Mouse (Mus musculus) liver, adult 2 months (tissue): Measurements from ENCODE around the gene Olfr1174-ps.

Experiments used
- CTCF ChIP-seq: fragments of 200-500 bp; IDR thresholded peaks from 2 replicates; pipeline ENCODE4 v1.5.1; 2011; ENCODE audit warnings: low read depth, low read length, control low read depth
- POLR2A ChIP-seq: fragments of 200-500 bp; IDR thresholded peaks from 2 replicates; pipeline ENCODE4 v1.6.1; 2011; ENCODE audit warnings: low read length, control low read depth; ENCODE audit not compliant: insufficient read depth; ENCODE audit errors: extremely low read depth

- TF ChIP-seq CTCF (peak; percentile 37), POLR2A (no peak)
These were observed 41.4 kb upstream of the Olfr1174-ps start for GRCm38 (mm10) chr2:88356304-88356703.
